Mouse (Mus musculus) hindbrain, embryonic 16.5 days (tissue): ENCODE measurements around the gene Rint1. TPM values are rescaled to one million over a fixed set of nuclear protein-coding genes. Genes with fewer than 3 reads are reported as not detected.

Experiments
- ATAC-seq: fragments of 200-750 bp; cut with Nextera tagmentation; 2 replicates; pipeline ENCODE4 v1.8.0; 2017; ENCODE audit warnings: moderate TSS enrichment, moderate library complexity
- H3K27ac ChIP-seq: fragments of 300-500 bp; sonication (generic); 2 replicates; pipeline ENCODE4 v1.5.1; 2014; ENCODE audit warnings: low read depth, mild to moderate bottlenecking, control low read depth, low read length, moderate library complexity
- H3K27me3 ChIP-seq: fragments of 300-500 bp; sonication (generic); replicated peaks from 2 replicates; pipeline ENCODE4 v1.6.1; 2014; ENCODE audit warnings: low read length; ENCODE audit not compliant: control insufficient read depth, insufficient read depth
- H3K36me3 ChIP-seq: fragments of 300-500 bp; sonication (generic); 2 replicates; pipeline ENCODE4 v1.6.1; 2014; ENCODE audit warnings: mild to moderate bottlenecking, low read length, moderate library complexity, mixed read lengths; ENCODE audit not compliant: control insufficient read depth, insufficient read depth
- H3K4me1 ChIP-seq: fragments of 300-500 bp; sonication (generic); 2 replicates; pipeline ENCODE4 v1.6.1; 2014; ENCODE audit warnings: low read depth, low read length; ENCODE audit not compliant: control insufficient read depth, insufficient read depth
- H3K4me2 ChIP-seq: fragments of 300-500 bp; sonication (generic); 2 replicates; pipeline ENCODE4 v1.6.1; 2014; ENCODE audit warnings: mild to moderate bottlenecking, low read length, control low read depth, moderate library complexity
- H3K4me3 ChIP-seq: fragments of 300-500 bp; sonication (generic); 2 replicates; pipeline ENCODE4 v1.5.1; 2014; ENCODE audit warnings: mild to moderate bottlenecking, low read length, control low read depth, moderate library complexity
- H3K9ac ChIP-seq: fragments of 300-500 bp; sonication (generic); 2 replicates; pipeline ENCODE4 v1.6.1; 2014; ENCODE audit warnings: low read depth, mild to moderate bottlenecking, control low read depth, low read length, moderate library complexity
- H3K9me3 ChIP-seq: fragments of 300-500 bp; sonication (generic); 2 replicates; pipeline ENCODE4 v1.6.1; 2014; ENCODE audit warnings: mild to moderate bottlenecking, low read length, moderate library complexity; ENCODE audit not compliant: control insufficient read depth
- WGBS: fragments of 180-500 bp; shearing (Covaris S2); extraction: QIAGEN DNeasy Blood & Tissue Kit; methylation state at CpG from one replicate; pipeline ENCODE4 v1.1.7; 2014; 5-methylcytosine and 5-hydroxymethylcytosine counted together
- polyA plus RNA-seq: library from polyadenylated mRNA; unstranded; fragments of >200 nt; fragmentation: Nextera tagmentation; extraction: Ambion mirVana; gene quantifications from 2 replicates; pipeline ENCODE4 v1.2.1, GENCODE M21; 2015

Gene Rint1
- polyA plus RNA-seq, 1 experiment from 2014 or later, result 28.1 TPM

DNA sequence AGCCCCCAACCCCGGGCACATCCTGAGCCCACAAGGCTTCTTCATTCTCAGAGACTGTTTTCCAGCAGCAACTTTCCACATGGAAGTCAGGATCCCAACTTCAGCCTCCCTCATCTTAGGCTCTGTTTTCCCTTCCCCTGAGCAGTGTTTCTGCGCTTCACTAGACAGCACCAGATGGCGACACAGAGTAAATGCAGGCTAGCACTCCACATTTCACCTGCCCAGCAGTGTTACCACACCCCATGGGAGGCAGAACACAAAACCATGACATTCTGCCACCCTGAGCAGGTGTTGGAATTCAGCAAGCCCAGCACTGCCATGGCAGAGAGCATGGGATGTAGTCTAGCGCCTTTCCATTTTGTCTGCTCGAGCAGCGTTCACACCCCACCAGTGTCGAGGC, 71.1 kb downstream of the Rint1 start:
- no peak overlapping the region for H3K4me2 ChIP-seq
- ATAC-seq, result no peak

DNA sequence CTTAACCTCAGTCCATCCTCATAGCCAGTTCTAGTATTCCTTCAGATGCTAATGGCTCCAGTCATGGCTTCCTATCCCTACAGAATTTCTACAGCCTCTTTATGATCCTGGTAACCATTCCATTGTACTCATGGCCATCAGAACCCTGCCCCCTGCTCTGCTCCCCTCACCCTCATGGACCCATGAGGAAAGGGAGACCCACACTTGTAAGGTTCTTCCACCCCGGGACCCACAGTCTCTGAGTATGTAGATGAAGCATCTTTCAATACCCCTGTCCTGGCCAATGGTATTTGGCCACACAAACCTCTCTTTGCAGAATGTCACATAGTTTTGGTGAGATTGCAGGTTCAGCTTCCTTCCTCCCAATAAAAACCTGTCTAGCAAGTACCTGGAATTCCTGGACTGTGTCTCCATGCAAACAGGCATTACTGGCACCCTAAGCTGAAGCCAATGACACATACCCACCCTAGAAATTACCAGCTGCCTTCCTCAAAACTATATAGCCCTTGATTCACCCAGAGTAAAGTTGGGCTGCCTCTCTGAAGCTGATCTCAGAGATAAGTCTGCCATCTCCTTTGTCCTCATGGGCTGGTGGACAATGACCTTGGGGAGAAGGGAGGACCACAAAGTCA, 71.7 kb downstream of the Rint1 start:
- Histone ChIP-seq H3K27me3 (no peaks in the 10 kb centered on the region), H3K4me3 (no peak overlapping the region), H3K9ac (no peak overlapping the region), H3K36me3 (peaks cover 18% of the 10 kb centered on the region), H3K27ac (no peak overlapping the region), H3K4me1 (no peaks in the 10 kb centered on the region), H3K4me2 (no peak overlapping the region), H3K9me3 (no peaks in the 10 kb centered on the region)
- ATAC-seq, result no peak
- 84% methylated on average over 1 of the region's 1 CpGs for WGBS

More for the DNA sequence above, 71.1 kb downstream of the Rint1 start:
- Histone ChIP-seq H3K36me3 (peaks cover 22% of the 10 kb centered on the region), H3K27ac (no peak overlapping the region), H3K9ac (no peak overlapping the region), H3K27me3 (no peaks in the 10 kb centered on the region), H3K4me3 (no peak overlapping the region), H3K9me3 (no peaks in the 10 kb centered on the region), H3K4me1 (no peaks in the 10 kb centered on the region)
- 86% methylated on average over 7 of the region's 7 CpGs for WGBS

DNA sequence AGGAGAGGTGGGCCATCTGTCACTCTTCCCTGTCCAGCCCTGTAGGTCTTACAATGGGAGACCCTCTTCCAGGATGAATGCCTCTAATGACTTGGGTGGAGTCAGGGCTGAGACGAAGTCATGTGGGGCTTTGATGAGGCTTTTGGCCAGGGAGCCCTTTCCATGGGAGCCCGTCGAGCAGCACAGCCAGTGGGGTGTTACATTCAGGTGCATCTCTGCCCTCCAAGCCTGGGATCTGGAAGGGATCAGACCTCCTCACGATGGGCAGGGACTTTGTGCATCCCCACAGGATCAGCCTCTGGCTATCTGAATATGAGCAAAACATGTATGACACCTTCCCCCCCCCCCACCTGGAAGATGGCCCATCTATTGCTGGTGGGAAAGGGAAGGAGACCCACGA, 72.4 kb downstream of the Rint1 start:
- H3K4me3 ChIP-seq, result no peak overlapping the region
- H3K9ac ChIP-seq, result no peak overlapping the region
- no peaks in the 10 kb centered on the region for H3K27me3 ChIP-seq
- H3K9me3 ChIP-seq, result no peaks in the 10 kb centered on the region
- WGBS, result 61% methylated on average over 5 of the region's 5 CpGs
- H3K36me3 ChIP-seq, result peaks cover 11% of the 10 kb centered on the region
- no peaks in the 10 kb centered on the region for H3K4me1 ChIP-seq
- ATAC-seq, result no peak
- H3K4me2 ChIP-seq, result no peak overlapping the region
- H3K27ac ChIP-seq, result no peak overlapping the region

DNA sequence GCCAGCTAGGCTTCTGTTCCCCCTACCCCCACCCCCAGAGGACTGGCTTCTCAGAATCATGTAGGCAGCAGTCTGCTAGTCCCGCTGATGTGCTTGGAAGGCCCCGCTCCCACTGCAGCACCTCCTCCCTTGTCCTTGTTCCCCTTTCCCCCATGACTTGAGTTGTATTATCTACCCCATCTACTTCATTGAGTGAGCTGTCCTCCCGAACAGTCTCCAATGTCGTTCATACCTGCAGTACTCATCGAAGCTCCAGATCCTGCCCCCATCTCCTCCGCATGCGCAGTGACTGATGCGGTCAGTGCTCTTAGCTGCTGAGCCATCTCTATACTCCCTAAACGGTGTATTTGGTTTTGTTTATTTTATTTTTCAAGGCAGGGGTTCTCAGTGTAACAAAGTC, 74.2 kb downstream of the Rint1 start:
- no peaks in the 10 kb centered on the region for H3K27me3 ChIP-seq
- H3K36me3 ChIP-seq, result no peaks in the 10 kb centered on the region
- H3K4me1 ChIP-seq, result no peaks in the 10 kb centered on the region
- H3K9me3 ChIP-seq, result no peaks in the 10 kb centered on the region
- H3K9ac ChIP-seq, result no peak overlapping the region
- no peak for ATAC-seq
- H3K4me3 ChIP-seq, result no peak overlapping the region
- 93% methylated on average over 9 of the region's 9 CpGs for WGBS
- H3K4me2 ChIP-seq, result no peak overlapping the region
- no peak overlapping the region for H3K27ac ChIP-seq

DNA sequence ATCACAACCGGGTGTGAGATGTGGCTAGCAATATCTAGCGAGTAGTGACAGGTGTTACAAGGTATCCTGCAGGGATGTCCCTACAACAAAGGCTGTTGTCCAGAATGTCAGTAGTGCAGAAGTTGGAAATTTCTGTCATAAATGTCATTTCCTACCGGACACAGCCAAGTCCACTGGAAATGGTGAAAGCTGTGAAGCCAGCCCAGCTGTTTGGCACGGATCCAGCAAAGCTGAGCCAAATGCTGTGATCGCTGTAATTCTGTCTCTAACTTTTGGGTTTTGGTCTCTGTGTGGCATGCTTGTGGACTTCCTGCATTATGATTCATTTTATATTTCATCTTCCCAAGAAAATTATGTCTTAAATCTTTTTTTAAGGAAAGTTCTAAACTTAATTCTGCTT, 74.8 kb downstream of the Rint1 start:
- Histone ChIP-seq H3K27ac (no peak overlapping the region), H3K9ac (no peak overlapping the region), H3K27me3 (no peaks in the 10 kb centered on the region), H3K36me3 (no peaks in the 10 kb centered on the region), H3K4me1 (no peaks in the 10 kb centered on the region), H3K4me2 (no peak overlapping the region), H3K4me3 (no peak overlapping the region), H3K9me3 (no peaks in the 10 kb centered on the region)
- WGBS, result 74% methylated on average over 5 of the region's 5 CpGs
- no peak for ATAC-seq

DNA sequence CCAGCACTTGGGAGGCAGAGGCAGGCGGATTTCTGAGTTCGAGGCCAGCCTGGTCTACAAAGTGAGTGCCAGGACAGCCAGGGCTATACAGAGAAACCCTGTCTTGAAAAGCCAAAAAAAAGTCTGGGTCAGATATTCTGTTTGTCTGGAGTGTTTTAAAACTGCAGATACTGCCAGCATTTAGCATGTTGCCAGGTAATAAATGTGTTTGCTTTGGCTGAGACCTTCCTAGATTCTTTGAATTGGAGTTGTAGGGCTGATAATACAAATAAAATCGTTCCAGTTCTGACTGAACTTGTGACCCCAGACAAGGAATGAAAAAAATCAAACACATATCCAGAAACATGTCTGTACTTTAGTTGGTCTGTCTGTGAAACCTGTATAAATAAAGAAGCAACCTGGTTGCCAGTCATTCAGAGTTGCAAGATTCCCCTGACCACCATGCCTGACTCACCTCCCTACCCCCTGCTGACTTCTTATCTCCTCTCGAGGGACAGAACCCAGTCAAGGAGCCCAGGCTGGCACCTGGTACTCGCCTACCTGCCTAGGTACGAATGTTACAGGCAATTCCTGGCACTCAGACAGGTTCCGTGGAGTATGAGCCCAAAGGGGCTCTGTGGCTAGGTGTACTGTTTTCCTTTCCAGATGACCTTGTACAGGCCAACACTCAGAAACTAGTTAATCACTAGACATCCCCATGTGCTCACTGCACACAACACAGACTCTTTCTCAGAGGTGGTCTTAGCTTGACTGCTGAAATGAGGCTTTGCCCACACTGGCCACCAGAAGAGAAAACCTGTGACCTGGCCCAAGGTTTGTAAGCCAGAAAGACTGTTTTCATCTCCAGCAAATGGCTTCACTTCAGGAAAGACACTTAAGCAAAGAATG, 75.9 kb downstream of the Rint1 start:
- no peaks in the 10 kb centered on the region for H3K36me3 ChIP-seq
- 88% methylated on average over 7 of the region's 7 CpGs for WGBS
- H3K27ac ChIP-seq, result no peak overlapping the region
- H3K4me1 ChIP-seq, result no peaks in the 10 kb centered on the region
- no peak for ATAC-seq
- H3K9me3 ChIP-seq, result no peaks in the 10 kb centered on the region
- H3K4me3 ChIP-seq, result no peak overlapping the region
- H3K9ac ChIP-seq, result no peak overlapping the region
- no peak overlapping the region for H3K4me2 ChIP-seq
- H3K27me3 ChIP-seq, result no peaks in the 10 kb centered on the region

DNA sequence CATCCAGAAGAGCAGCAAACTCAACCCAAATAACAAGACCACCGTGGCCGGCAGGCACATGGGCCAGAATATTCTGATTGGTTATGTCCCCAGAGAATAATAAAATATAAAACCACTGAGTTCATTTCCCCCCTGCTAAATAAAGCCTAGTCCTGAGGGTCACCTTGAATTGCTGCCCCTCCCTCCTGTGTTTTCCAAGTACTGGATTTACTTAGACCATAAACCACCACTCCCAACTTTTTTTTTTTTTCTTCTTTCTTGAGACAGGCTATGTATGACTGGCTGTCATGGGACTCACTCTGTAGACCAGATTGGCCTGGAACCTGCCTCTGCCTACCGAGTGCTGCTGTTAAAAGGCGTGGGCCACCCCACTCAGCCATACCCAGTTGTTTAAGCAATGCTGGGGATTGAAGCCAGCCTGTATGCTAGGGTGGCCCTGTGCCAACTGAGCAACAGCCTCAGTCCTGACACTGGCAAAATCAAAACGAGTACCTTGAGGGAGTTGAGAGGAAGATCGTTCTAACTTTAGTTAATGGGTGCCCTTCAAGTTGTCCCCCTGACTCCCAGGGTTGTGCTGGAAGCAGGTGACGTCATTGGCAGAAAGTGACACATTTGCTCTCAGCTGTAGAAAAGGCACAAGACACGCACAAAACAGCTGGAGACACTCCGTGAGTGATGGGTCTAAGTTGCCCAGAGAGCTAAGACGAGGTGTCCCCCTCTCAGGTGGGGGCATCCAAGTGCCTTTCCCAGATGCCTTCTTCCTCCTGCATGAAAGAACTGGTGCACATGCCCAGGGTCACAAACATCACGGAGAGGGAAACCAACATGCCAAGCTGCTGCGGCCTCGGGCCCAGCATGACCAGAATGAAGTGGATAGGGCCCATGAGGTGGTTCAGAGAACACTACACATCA, 76.8 kb downstream of the Rint1 start:
- 84% methylated on average over 13 of the region's 13 CpGs for WGBS
- Histone ChIP-seq H3K27ac (no peak overlapping the region), H3K4me1 (no peaks in the 10 kb centered on the region), H3K27me3 (no peaks in the 10 kb centered on the region), H3K36me3 (no peaks in the 10 kb centered on the region), H3K9ac (no peak overlapping the region), H3K9me3 (no peaks in the 10 kb centered on the region), H3K4me2 (no peak overlapping the region), H3K4me3 (no peak overlapping the region)
- no peak for ATAC-seq

DNA sequence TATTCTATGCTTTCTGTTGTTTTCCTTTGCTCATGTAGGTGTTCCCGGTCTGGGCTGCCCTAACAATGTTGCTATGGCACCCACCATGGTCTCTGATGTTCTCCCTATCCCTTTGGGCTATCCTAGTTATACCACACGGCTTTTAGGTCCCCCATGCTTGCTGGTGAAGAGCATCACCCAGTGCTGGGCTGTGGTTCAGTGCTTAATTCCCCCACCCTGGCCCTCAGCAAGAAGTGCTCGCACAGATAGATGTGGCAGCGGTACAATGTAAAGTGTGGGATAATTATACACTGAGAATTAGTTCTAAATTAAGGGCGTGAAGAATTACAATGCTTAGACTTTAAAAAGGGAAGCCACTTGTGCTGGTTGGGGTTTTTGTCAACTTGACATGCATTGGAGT, 78.4 kb downstream of the Rint1 start:
- Histone ChIP-seq H3K9ac (no peak overlapping the region), H3K4me3 (no peak overlapping the region), H3K27me3 (no peaks in the 10 kb centered on the region), H3K4me2 (no peak overlapping the region), H3K4me1 (no peaks in the 10 kb centered on the region), H3K36me3 (no peaks in the 10 kb centered on the region), H3K9me3 (no peaks in the 10 kb centered on the region), H3K27ac (no peak overlapping the region)
- no peak for ATAC-seq
- WGBS, result 78% methylated on average over 5 of the region's 5 CpGs
